Mouse (Mus musculus) frontal cortex, postnatal 14 days (tissue): Measurements from ENCODE around the gene Dtx3l.
"Not testable (repeated sequence)": the region's sequence is repeated elsewhere in the genome, so short reads cannot be mapped to it uniquely, and the experiment has no call there.

Experiments used
- DNase-seq, 2 experiments: peaks; one replicate each; pipeline ENCODE4 v3.0.0; 2022; ENCODE audit warnings: low spot score in 2 of 2

Gene Dtx3l

DNA sequence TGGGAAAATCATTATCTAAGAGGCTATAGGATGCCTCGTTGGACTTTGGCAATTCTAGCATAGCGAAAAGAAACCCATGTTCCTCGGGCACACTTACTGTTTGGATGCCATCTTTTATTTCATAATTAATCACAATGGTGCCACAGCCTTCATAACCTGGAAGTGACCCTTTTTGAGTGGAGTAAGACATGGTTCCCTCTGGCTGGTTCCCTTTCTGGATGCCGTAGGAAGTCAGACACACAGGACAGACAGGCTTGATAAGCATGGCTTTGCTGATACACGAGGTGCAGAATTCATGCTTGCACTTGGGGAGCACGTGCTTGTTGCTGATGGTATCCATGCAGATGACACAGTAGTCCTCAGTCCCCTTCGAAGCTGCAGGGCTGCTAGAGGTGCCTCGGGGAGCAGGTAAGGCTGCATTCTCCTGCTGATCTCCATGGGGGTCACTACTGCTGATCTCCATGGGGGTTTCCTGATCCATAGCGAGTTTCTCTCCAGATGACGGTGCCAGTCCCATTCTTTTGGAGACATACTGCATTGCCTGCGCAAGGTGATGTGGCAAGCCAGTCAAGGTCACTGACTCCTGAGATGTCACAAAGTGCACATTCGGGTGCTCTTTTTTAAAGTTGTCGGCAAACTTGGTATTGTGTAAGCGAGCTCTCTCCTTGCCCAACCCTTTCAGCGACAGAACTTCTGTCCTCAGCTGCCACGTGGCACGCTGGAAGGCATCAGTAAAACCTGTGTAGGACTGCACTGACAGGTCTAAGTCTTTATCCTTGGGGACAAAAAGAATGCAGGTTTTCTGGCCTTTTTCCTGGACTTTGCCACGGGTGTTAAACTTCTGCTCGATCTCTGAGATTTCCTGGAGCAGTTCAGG is 6.5 kb downstream of the Dtx3l start:
- no peak for DNase-seq

DNA sequence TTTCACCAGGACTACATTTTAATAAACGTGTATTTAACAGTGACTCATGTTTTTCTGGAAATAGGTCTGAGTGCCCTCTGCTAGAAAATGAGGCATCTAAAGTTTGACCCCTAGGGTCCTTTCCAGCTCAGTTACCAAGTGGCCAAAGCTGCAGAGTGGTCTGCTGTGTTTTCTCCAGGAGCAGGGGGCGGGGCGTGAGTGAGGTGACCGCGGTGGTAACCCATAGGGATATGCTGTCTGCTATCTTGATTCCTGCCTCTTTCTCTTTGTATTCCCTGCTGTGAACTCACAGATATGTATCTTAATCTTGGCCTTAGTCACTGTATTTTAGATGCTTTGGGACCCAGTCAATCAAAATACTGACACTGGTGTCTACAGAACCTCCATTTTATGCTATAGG is 14.6 kb downstream of the Dtx3l start:
- no peak for DNase-seq

DNA sequence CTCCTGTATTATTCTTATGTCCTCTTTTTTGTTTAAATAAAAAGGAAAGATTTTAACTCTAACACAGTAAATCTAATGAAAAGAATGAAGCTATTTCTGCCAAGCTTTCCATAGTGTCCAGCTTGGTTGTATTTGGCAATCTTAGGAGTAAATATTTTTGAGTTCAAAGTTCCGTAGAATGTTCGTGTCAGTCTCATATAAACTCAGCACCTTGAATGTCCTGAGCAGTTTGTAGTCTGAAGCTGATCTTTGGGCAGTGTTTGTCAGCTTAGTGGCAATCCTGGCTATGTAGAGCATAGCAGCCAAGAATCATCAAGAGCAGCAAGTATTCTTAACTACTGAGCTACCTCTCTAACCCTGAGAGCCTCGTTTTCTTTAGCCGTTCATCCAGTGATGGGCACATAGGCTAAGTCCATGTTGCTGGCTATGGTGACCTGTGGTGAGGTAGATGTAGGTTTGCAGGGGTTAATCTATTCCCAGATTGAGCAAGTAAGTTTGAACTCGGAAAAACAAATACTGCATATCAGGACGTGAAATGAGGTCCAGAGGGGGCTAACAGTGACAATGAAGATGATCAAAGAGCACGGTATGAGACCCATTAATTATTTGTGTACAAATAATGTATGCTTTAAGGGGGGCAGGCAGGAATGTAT is 15.3 kb downstream of the Dtx3l start:
- no peak for DNase-seq

DNA sequence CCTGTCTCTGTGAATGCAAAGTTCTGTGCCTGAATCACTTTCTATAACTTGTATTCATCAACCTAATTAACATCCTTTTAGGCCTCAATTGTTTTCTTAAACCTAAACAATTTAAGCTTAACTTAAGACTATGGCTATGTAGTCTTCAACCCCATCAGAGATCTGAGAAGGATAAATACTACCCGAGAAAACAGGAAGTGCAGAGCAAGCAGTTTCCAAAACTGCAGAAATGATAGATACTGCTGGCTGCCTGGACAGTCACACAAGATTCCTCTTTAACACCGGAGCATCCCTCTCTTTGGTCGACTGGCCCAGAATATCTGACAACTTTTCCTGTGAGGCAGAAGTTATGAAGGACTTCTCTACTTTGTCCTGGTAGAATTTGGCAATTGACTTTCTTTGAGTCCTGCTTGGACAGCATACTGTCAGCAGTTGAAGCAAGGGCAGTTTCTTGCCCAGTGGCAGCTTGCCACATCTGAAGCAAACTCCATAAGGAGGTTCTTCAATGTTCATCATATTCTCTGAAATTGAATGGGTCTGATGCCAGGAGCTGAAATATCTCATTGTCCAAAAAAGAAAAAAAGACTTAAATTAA is 16.6 kb downstream of the Dtx3l start:
- DNase-seq = no peak

DNA sequence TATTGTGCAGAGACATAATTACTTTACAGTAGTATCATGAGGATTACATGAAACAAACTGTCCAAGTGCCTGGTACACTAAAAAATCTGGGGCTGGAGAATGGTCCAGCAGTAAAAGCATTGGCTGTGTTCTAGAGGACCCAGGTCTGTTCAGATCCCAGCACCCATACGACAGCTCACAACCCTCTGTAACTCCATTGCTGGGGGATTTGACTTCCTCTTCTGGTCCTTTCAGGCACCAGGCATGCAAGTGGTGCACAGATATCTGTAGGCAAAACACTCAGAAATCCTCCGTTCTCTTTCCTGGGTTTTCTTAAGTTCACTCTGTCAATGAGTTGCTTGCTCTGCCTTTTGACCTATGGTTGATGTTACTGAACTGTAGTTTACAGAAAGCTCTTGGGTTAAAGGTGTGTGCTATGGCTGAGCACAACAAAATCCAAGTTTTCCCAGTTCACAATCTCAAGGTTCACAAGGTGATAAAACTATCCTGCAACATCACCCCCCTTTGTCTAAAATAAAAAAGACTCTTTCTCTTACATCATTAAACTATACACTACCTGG is 17.2 kb downstream of the Dtx3l start:
- DNase-seq = no peak

DNA sequence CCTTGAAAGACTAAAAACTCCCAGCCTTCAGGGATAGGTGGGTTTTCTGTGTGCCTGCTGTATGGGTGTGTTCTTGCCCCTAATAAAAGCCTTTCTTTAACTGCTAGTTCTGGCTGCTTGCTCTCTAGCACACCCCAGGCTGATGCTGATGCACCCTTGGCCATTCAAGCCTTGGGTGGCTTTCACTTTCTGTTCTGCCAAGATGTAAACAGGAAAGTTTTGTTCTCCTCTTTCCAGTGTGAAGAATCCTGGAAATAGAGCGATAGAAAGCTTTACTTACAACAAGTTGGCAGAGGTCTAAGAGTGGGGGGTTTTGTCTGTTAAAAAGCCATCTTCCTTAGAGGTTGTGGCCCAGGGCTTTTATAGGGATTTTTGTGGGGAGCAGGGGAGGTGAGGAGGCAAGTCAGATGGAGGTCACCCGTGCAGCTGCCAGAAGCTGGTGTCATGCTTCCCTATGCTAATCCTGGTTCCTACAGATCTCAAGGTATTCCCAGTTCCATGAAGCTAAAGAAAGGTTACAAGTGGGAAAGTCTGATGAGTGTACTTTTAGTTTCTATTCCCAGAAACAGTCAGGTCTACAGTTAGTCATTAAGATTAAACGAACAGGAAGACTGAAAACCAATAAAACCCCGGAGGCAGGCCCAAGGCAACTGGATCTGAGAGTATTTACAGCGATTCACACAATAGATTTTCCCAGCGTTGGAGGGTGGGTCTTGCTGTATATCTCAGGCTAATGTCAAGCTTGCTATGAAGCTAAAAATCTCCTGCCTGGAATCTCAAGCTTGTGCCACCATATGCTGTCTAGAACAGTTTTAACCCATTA is 20.0 kb downstream of the Dtx3l start:
- DNase-seq = no peak

DNA sequence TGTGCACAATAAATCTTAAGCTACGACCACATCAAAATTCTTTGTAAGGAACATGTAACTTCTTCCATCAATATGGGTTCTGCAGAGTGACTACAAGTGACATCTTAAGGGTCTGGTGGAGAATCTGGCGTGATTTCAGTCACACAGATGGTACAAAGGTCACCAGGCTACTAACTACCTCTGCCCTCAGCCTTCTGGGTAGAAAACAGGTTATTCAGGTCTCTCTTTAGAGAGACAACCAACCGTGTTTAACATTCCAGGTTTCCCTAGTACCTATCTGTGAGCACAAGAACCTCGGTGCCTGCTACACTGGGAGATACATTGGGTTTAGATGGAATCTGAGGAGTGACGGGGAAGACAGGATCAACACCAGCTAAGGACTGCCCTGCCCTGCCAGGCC is 24.6 kb downstream of the Dtx3l start:
- no peak for DNase-seq

DNA sequence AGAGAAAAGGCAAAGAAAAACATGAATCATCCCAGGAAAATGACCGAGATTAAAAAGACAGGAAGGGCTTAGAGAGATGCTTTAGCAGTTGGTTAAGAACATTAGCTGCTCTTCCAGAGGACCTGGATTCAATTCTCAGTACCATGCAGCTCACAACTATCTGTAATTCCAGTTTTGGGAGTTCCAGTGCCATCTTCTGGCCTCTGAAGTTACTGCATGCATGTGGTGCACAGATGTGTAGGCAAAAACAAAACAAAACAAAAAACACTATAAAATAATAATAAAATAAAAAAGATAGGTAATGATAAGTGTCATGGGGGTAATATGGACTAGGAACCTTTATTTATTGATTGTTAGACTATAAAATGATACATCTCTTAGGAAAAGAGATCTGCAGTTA is 25.4 kb downstream of the Dtx3l start:
- no peak for DNase-seq

DNA sequence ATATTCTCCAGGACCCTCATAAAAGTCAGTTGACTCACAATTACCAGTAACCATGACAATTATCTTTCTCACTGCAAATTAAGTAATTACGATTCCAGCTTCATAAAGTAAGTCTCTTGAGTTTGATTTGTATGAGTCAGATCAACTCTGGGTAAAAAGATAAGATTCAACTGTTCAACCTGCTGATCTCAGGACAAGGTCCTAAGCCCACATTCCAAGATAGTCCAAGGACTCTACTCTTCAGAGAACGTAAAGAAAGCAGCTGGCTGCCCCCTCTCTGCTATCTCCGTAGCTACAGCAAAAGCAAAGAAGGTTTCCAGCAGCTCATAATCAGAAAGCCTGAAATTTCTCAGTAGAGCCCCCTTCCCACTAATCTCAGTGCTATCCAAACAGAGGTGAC is 27.5 kb downstream of the Dtx3l start:
- no peak for DNase-seq

DNA sequence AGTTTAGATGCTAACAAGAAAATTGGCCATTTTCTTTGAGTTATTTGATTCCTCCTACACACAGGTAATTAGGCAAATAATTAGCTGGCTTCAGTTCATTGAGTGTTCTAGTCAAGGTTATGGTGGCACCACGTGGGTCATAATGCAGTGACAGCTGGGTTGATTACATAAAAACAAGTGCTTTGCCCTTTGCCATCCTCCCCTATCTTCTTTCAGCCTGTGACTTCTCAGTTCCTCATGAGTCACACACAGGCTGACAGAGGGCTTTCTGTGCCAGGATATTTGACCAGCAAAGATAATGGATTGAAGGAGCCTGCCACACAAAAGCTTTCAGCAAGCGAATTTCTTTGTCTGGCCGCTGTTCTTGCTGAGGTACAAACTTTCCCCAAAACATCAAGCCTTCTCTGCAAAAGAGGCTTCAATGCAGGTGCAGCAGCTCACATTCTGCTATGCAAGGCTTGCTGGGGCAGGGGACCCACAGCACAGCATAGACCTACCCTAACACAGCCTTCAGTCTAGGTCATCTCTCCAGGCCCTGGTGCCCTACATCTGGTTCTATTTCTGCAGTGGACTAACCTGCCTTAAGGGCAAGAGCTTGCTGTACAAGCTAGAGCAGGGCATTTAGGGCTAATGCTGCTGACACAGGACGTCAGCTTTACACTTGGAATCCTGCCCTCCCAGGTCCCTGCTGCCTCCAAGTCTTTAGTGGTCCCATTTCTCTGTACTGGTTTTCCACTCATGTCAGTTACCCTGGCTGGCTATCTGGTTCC is 31.3 kb downstream of the Dtx3l start:
- DNase-seq = no peak

DNA sequence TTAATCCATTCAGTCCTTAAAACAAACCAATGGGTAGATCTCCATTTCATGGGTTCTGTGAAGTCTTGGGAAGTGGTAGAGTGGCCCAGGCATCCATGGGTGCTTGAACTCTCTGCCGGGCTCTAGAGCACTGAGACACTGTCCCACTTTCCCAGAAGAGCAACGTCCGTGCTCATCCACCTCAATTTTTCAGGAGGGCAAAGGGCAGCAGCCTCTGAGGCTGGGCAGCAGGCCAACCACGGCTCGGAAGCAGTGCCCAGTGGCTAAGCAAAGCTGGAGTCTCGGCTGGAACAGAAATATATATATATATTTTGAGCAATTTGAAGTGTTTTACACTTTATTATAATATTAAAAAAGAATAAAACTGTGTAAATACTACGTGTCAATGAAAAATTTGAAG is 32.1 kb downstream of the Dtx3l start:
- no peak for DNase-seq

DNA sequence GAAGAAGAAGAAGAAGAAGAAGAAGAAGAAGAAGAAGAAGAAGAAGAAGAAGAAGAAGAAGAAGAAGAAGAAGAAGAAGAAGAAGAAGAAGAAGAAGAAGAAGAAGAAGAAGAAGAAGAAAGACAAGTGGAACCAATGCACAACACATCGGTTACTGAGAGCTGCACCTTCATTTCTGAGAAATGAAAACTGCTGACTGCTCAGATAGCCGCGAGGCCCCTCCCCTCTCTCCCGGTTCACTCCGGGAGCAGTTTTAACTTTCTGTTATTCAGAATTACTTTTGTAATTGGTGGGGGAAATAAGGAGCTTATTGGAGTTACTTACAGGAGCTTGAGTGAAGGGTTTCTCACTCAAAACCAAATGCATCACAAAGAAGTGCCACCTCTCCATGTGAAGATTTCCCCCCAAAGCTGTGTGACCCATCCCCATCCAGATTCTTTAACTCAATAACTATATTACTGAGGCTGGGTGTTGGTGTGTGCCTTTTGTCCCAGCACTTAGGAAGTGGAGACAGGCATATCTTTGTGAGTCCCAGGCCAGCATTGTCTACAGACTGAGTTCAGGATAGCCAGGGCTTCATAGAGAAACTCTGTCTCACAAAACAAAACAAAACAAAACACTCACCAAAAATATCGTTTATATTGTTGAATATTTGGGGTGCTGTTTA is 33.0 kb downstream of the Dtx3l start:
- no peak for DNase-seq

DNA sequence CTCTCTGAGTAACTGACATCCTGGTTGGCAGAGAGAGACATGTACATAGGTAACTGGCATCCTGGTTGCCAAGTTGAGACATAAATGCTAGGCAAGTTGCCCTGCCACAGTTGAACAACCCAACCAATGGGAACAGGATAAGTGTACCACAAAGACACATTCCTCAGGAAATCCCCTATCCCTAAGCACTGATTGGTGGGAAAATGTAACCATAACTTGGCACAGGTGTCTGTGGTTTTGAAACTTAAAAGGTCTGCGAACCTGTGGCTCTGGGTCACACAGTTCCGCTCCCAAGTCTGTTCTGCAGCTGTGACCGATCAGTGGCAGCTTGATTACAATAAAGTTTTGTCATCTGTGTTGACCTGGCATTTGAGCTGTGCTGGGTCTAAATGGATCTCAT is 33.6 kb downstream of the Dtx3l start:
- no peak for DNase-seq

DNA sequence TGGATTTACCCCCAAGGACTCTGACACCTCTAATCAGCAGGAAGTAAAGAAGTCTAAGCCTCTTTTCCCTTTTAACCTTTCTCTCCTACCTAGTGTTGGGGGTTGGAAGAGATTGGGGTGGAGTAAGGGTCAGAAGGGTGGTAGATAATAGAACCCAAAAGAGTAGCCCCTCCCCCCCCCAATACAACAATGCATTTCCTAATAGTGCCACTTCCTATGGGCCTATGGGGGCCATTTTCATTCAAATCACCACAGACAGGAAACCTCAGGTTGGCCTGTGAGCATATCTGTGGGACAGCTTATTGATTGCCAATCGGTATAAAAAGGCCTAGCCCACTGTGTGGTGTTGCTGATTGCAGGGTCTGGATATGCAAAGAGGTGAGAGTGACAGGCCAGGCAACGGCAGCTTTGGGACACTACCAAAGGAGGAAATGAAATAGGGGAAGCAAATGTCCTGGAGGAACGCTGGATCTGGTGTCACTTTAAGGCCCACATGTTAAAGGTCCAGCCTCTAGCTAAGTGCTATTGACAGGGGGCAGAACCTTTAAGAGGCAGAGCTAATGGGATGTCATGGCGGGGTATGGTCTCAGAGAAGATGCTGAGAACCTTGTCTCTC is 34.7 kb downstream of the Dtx3l start:
- DNase-seq = no peak

DNA sequence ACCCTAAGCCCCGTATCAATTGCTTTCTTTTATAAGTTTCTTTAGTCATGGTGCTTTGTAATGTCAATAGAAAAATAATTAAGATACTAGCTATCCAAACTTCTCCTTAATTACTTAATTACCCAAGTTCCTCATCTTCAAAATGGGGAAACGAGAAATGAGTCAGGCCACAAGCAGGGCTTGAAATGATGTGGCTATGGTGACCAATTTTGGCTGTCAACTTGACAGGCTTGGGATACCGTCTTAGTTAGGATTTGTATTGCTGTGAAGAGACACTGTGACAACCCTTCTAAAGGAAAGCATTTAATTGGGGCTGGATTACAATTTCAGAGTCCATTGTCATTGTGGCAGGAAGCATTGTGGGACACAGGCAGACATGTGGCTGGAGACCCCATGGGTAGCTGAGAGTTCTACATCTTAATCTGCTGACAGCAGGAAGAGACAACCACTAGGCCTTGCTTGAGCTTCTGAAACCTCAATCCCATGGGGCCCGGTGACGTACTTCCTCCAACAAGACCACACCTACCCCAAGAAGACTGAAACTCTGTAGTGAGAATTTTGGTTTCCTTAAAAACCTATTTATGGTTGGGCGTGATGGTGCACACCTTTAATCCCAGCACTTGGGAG is 35.8 kb downstream of the Dtx3l start:
- no peak for DNase-seq

DNA sequence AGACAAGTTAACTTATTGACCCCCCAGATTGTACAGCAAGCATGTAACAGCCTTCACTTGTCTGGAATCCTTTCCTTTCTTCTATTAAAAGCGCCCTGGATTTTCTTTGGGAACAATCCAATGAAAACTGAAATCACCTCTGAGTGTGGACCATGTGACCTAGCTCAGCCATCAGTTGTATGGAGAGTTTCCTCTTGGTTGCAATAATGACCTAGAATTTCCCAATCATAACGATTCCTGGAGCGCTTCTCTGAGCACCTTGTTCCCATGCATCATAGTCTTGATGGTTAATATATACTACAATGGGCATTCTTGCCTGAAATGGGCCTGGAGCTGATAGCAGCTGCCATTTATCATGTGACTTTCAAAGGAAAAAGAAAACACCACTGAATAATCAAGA is 38.4 kb downstream of the Dtx3l start:
- no peak for DNase-seq

DNA sequence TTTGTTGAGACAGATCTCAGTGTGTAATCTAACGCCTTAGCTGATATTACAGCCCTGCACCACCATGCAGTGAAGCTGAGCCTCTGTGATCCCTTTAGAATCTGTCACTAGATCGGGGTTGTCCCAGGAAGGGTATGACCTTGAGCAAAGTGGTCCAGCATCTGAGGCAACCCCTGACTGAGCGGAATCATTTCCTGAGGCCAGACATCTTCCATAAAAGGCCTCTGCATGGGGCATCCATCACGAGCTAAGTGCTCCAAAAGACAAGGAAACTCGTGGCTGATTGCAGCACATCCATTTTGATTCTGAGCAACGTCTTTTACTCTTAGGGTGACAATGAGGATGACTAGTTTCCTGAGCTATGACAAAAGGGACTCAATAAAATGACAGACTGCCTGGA is 44.0 kb downstream of the Dtx3l start:
- DNase-seq = no peak

DNA sequence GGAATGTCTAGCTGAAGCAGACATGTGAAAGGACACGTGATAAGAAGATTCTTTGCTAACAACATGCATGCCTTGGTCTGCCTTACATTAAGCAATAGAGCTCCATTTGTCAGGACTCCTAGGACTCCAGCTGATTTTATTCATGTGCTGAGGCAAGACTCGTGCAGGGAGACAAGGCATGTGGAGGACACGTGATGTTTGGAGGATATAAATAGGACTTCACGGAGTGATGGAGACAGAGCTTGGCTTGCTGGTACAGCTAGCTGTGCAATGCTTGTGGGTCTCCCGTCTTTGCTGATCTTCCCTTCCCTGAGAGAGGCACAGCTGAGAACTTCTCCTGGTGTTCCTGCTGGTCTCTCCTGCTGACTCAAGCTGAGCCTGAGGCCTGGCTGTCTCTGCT is 47.3 kb downstream of the Dtx3l start:
- DNase-seq = not testable (repeated sequence)

DNA sequence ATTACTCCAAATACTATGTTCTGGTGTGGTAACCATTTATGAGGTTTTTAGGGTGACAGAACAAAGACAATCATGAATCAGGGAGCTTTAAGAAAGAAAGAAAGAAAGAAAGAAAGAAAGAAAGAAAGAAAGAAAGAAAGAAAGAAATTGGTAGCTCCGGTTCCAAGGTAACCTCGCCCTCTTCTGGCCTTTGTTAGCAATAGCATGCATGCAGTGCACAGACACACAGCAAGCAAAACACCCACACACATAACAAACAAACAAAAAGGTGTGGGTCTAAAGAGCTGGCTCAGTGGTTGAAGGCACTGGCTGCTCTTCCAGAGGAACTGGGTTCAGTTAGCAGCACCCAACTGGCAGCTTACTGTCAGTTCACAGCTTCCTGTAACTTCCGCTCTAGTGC is 48.3 kb downstream of the Dtx3l start:
- DNase-seq = no peak

DNA sequence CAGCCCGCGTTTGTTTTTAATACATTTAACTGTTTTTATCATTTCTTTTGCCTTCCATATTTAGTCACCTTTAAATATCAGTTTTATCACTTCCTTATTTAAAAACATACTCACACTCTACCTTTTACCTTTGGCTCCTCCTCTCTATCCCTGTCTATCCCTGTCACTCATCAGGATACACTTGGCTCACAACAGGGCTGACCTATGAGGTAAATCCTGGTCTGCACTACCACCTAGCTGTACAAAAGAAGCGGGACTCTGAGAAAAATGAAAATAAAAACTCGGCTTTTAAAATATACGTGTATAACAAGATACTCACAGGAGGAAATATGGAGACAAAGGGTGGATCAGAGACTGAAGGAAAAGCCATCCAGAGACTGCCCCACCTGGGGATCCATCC is 50.0 kb downstream of the Dtx3l start:
- no peak for DNase-seq
